Mouse (Mus musculus) leukemia stem cell, adult 10-12 weeks (primary cell): ENCODE data around the gene E030030I06Rik. TPM values are rescaled to one million over a fixed set of nuclear protein-coding genes. Genes with fewer than 3 reads are reported as not detected.

Source experiments
- polyA plus RNA-seq: library from polyadenylated mRNA; stranded (reverse); fragments of >175 nt; gene quantifications from 2 replicates; pipeline ENCODE4 v1.2.3, GENCODE M21; 2012; ENCODE audit warnings: low replicate concordance

Gene E030030I06Rik
- polyA plus RNA-seq = not detected in 2 replicates

DNA sequence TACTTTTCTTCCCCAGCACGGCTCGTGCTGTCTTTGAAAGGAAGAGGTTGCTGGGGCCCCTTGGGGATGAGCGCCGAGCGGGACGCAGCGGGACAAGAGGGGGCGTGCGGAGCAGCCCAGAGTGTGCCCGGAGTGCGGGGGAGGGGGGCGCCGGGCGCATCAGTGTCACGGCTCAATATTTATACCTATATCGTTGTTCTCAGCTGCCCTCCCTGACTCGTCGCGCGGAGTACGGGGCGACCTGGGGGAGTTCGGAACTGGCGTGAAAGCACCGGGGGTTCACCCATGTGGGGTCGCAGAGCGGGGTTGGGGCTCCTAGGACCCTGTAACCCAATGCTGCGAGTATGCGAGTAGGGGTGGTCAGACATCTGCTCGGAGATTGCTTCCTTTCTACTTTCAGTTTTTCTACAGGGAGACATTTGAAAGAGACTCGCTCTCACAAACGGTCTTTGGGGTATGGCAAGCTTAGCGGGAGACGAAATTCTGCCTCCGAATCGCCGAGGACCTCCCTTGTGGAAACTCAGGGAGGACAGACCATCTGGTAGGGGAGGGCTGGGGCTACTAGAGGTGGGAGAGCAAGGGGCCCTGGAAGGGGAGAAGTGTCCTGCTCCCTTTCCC is at the start of gene E030030I06Rik:
E030030I06Rik (minus strand) TSS at position 198 of the 618 bp plus-strand sequence.

GRCm38 (mm10) chr10:22158310-22158999 is 9.4 kb upstream of the E030030I06Rik start, which contains the start of the genes Raet1e and H60b:
Raet1e (plus strand) TSS chr10:22158569.
H60b (plus strand) TSS chr10:22158586.

GRCm38 (mm10) chr10:22067979-22068378 is 81.1 kb downstream of the E030030I06Rik start, which contains the start of gene 4930444G20Rik:
4930444G20Rik (minus strand) TSS chr10:22068079.

Other genes with a start within 250 kb of the E030030I06Rik start
- gene 4930444G20Rik, start 81.2 kb downstream of the E030030I06Rik start, polyA plus RNA-seq = not detected in 2 replicates
- not detected in 2 replicates for gene Raet1e, start 9.3 kb upstream of the E030030I06Rik start, polyA plus RNA-seq
- gene H60b, start 9.3 kb upstream of the E030030I06Rik start, polyA plus RNA-seq = not detected in 2 replicates
- not detected in 2 replicates for gene Raet1d, start 211.3 kb upstream of the E030030I06Rik start, polyA plus RNA-seq